Mouse (Mus musculus) intestine, embryonic 15.5 days (tissue): ENCODE results near the gene Pikfyve. TPM values are rescaled to one million over a fixed set of nuclear protein-coding genes. Genes with fewer than 3 reads are reported as not detected.
A peak's percentile ranks its signal among the peaks of the same experiment; 100 is the strongest.

ENCODE experiments used
- ATAC-seq: fragments of 200-750 bp; cut with Nextera tagmentation; 2 replicates; pipeline ENCODE4 v1.8.0; 2017; ENCODE audit warnings: moderate TSS enrichment, moderate library complexity
- H3K27ac ChIP-seq: fragments of 300-500 bp; sonication (generic); 2 replicates; pipeline ENCODE4 v1.5.1; 2015; ENCODE audit warnings: mild to moderate bottlenecking, inconsistent platforms
- H3K27me3 ChIP-seq: fragments of 300-500 bp; sonication (generic); replicated peaks from 2 replicates; pipeline ENCODE4 v1.6.1; 2015; ENCODE audit warnings: inconsistent platforms
- H3K36me3 ChIP-seq: fragments of 300-500 bp; sonication (generic); 2 replicates; pipeline ENCODE4 v1.6.1; 2015; ENCODE audit warnings: inconsistent platforms
- H3K4me1 ChIP-seq: fragments of 300-500 bp; sonication (generic); replicated peaks from 2 replicates; pipeline ENCODE4 v1.6.1; 2015; ENCODE audit warnings: inconsistent platforms
- H3K4me2 ChIP-seq: fragments of 300-500 bp; sonication (generic); replicated peaks from 2 replicates; pipeline ENCODE4 v1.6.1; 2015; ENCODE audit warnings: mild to moderate bottlenecking, inconsistent platforms
- H3K4me3 ChIP-seq: fragments of 300-500 bp; sonication (generic); replicated peaks from 2 replicates; pipeline ENCODE4 v1.5.1; 2015; ENCODE audit warnings: inconsistent platforms
- H3K9ac ChIP-seq: fragments of 300-500 bp; sonication (generic); 2 replicates; pipeline ENCODE4 v1.6.1; 2015; ENCODE audit warnings: inconsistent platforms
- H3K9me3 ChIP-seq: fragments of 300-500 bp; sonication (generic); 2 replicates; pipeline ENCODE4 v1.6.1; 2016; ENCODE audit warnings: inconsistent platforms
- WGBS: fragments of 180-500 bp; shearing (Covaris S2); methylation state at CpG from one replicate; pipeline ENCODE4 v1.1.7; 2015; 5-methylcytosine and 5-hydroxymethylcytosine counted together
- polyA plus RNA-seq: library from polyadenylated mRNA; unstranded; fragments of >200 nt; fragmentation: Nextera tagmentation; extraction: Ambion mirVana; gene quantifications from 2 replicates; pipeline ENCODE4 v1.2.1, GENCODE M21; 2015

Pikfyve gene
- polyA plus RNA-seq, 1 experiment from 2014 or later = 8.3 TPM

DNA sequence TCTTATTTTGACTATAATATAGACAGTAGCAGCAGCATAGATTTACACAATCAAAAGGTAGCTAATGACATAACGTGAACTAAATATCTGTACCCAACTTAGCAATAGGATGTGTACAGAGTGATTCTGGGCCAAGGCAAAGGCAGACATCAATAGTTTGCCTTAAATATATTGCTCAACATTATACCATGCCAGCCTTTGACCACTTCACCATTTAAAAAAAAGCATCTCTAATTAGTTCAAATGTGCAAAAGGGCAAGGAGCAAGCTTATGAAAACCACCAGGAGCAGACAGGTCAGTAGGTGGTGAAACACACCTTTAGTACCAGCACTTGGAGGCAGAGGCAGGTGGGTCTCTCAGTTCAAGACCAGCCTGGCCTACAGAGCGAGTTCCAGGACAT lies 12.8 kb upstream of the Pikfyve start:
- 88% methylated on average over 2 of the region's 2 CpGs for WGBS

DNA sequence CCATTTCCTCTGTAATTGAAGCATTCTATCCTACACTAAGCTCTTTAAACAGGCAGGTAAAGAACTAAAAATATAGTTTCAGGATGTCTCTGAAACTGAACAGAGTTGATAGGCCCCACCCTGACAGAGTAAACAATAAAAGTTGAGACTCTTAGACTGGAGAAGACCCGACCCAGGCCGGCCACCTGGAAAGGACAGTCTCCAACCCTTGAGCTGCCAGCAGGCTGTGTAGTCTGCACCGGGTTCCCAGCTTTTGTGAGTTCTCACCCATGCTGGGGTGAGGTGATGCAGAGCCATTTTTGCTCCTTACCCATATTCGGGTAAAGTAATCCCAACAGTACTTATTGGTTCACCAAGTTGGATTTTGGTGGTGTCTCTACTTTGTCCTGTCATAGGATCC lies 10.3 kb upstream of the Pikfyve start:
- peaks cover under 1% of the 10 kb centered on the region; the same call in 1 of the 2 replicates for H3K36me3 ChIP-seq
- no peak overlapping the region for H3K27ac ChIP-seq
- 0 out of 2 replicates have a peak, but pooled peaks cover 5% of the 10 kb centered on the region for H3K4me1 ChIP-seq
- no peaks in the 10 kb centered on the region for H3K9me3 ChIP-seq
- no peak overlapping the region for H3K9ac ChIP-seq
- 52% methylated on average over 4 of the region's 4 CpGs for WGBS
- no peak overlapping the region for H3K4me3 ChIP-seq
- H3K27me3 ChIP-seq = no peaks in the 10 kb centered on the region
- ATAC-seq = no peak
- H3K4me2 ChIP-seq = peak overlapping the region; percentile 29

More for the DNA sequence above, 12.8 kb upstream of the Pikfyve start:
- Histone ChIP-seq H3K9ac (no peak overlapping the region), H3K36me3 (peaks cover 6% of the 10 kb centered on the region; the same call in 1 of the 2 replicates), H3K9me3 (no peaks in the 10 kb centered on the region), H3K4me2 (no peak overlapping the region), H3K4me1 (0 out of 2 replicates have a peak, but pooled peaks cover 5% of the 10 kb centered on the region), H3K27ac (no peak overlapping the region), H3K4me3 (no peak overlapping the region), H3K27me3 (no peaks in the 10 kb centered on the region)
- no peak for ATAC-seq

DNA sequence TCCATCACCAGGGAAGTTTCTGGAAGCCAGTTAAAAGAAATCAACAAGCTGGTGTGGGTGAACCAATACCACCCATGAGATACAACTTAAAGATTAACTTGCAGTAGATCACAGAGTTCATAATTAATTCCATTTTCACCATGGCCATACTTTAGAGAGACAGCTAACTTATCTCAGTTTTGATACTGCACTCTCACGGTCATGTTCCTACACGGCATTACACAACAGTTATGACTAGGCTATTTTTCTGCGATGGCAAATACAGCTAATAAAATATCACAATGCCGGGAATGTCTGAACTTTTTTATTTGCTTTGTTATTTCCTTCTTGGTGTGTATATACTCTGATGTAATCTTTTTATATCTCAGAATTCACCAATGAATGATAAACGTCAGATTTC lies 9.6 kb upstream of the Pikfyve start:
- H3K4me1 ChIP-seq = 0 out of 2 replicates have a peak, but pooled peaks cover 5% of the 10 kb centered on the region
- H3K9ac ChIP-seq = no peak overlapping the region
- no peak overlapping the region for H3K27ac ChIP-seq
- no peak overlapping the region for H3K4me3 ChIP-seq
- no peak overlapping the region for H3K4me2 ChIP-seq
- no peak for ATAC-seq
- 52% methylated on average over 5 of the region's 5 CpGs for WGBS
- no peaks in the 10 kb centered on the region for H3K9me3 ChIP-seq
- no peaks in the 10 kb centered on the region for H3K27me3 ChIP-seq
- no peaks in the 10 kb centered on the region for H3K36me3 ChIP-seq

DNA sequence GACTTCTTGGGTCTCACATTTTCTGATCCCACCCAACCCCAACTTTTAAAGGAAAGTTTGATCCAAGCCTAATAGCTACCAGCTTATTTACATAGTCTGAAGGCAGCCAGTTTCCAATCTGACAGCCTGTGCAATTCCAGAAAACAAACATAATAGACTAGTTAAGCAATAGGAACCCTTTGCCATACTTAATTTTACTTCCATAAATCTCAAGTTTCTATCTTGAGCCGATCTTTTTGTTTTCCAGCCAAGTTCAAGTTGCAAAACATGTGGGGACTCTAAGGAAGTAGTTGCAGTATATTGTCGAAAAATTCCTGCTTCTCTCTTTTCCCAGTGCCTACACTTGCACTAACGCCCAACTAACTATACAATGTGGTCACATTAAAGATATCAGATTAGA lies 9.0 kb upstream of the Pikfyve start:
- H3K27ac ChIP-seq = peak overlapping the region; percentile 96
- no peak for ATAC-seq
- 0 out of 2 replicates have a peak, but pooled peaks cover 5% of the 10 kb centered on the region for H3K4me1 ChIP-seq
- H3K9ac ChIP-seq = peak overlapping the region; percentile 76; the same call in 1 of the 2 replicates
- 22% methylated on average over 3 of the region's 3 CpGs for WGBS
- H3K9me3 ChIP-seq = no peaks in the 10 kb centered on the region
- no peaks in the 10 kb centered on the region for H3K27me3 ChIP-seq
- H3K4me3 ChIP-seq = peak overlapping the region; percentile 68
- no peaks in the 10 kb centered on the region for H3K36me3 ChIP-seq
- peak overlapping the region; percentile 68 for H3K4me2 ChIP-seq

DNA sequence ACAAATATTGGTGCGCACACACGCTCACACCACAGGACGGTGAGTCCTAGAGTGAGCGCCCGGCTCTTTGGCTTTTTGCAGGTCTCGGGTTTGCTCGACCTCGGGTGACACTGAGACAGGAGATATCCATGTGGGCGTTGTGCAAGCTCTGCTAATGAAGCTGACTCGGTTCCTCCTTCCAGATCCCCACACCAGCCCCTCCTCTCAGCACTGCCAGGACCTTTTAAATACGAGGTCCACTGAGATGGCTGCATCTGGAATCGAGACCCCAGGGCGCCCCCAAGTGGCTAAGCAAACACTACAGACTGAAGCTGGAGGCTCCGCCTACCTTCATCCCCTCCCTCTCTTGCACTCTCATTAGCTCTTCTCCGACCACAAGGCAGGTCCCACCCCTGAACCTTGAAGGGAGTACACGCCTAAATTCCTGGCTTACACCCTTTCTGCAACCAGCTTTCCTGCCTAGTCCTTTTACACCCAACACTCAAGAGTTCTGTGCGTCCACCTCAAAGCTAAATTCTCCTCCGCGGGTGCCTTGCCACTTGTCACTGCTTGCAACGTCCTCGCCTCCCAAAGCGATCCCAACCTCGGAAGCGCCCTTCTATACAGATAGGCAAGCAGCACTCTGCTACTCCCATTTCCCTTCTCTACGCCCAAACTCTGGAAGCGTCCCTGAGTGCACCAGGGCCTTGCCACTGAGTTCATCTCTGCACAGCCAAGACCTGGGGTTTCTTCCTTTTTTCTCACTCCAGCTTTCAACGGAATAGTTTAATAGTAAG lies 8.2 kb upstream of the Pikfyve start:
- Histone ChIP-seq H3K36me3 (no peaks in the 10 kb centered on the region), H3K27me3 (no peaks in the 10 kb centered on the region), H3K9ac (peak overlapping the region; percentile 76), H3K9me3 (no peaks in the 10 kb centered on the region), H3K27ac (peak overlapping the region; percentile 96), H3K4me3 (peak overlapping the region; percentile 68), H3K4me2 (peak overlapping the region; percentile 68), H3K4me1 (0 out of 2 replicates have a peak, but pooled peaks cover 5% of the 10 kb centered on the region)
- ATAC-seq = peak; percentile 89
- WGBS = 2% methylated on average over 27 of the region's 27 CpGs

DNA sequence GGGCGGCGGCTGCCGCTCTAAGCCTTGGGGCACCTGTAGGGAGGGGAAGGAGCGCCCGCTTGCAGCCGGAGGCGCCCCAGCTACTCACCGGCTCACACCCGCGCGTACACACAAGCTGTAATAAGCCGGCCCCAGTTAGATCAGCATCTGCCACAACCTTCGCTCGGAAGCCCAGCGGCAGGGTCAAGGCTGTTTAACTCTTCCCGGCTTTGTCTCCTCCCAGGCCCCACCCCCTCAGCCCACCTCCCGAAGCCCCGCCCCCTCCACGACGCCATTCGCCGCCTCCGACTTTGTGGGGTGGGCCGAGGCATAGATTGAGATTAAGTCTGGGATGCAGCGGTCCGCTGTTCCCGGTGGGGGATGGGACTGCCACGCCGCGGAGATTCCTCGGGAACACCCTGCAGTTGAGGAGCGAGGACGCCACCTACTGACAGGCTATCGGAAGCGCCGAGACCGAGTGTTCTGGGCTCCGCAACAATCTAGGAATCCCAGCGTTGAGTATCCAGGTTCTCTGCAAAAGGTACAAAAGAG lies 7.5 kb upstream of the Pikfyve start:
- Histone ChIP-seq H3K36me3 (no peaks in the 10 kb centered on the region), H3K4me3 (peak overlapping the region; percentile 68), H3K4me1 (0 out of 2 replicates have a peak, but pooled peaks cover 5% of the 10 kb centered on the region), H3K9me3 (no peaks in the 10 kb centered on the region), H3K9ac (peak overlapping the region; percentile 76), H3K27ac (peak overlapping the region; percentile 96), H3K27me3 (no peaks in the 10 kb centered on the region), H3K4me2 (peak overlapping the region; percentile 68)
- under 1% methylated on average over 39 of the region's 39 CpGs for WGBS
- peak; percentile 90 for ATAC-seq

DNA sequence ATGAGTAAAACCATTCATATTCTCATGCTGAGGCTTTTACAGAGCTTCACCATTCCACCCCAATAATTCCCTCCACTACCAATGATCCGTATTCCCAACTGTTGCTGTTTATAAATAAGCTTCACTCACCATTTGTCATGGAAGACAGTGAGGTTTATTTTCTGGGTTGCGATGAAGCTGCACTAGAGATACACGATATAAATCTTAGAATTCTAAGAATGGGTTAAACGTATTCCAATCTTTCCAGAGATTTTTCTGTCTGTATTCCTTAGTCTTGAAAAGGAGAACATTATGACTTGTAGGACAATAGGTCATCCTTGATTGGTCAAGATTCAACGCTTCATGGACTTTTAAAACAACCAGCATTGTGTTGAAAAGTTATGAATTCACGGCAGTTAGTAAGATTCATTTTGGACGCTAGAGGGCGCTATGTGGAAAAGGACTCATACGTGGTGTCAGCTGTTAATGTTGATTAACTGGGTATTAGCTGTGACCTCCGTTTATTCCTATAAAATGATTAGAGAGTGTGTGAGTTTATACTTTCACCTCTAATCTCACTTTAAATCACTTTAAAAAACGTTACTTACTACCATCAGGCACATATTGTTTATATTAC lies 6.7 kb upstream of the Pikfyve start:
- Histone ChIP-seq H3K4me1 (0 out of 2 replicates have a peak, but pooled peaks cover 5% of the 10 kb centered on the region), H3K4me2 (peak overlapping the region; percentile 68), H3K36me3 (no peaks in the 10 kb centered on the region), H3K27ac (peak overlapping the region; percentile 96; the same call in 1 of the 2 replicates), H3K27me3 (no peaks in the 10 kb centered on the region), H3K9me3 (no peaks in the 10 kb centered on the region), H3K4me3 (peak overlapping the region; percentile 68), H3K9ac (peak overlapping the region; percentile 57)
- 2% methylated on average over 11 of the region's 11 CpGs for WGBS
- ATAC-seq = no peak

DNA sequence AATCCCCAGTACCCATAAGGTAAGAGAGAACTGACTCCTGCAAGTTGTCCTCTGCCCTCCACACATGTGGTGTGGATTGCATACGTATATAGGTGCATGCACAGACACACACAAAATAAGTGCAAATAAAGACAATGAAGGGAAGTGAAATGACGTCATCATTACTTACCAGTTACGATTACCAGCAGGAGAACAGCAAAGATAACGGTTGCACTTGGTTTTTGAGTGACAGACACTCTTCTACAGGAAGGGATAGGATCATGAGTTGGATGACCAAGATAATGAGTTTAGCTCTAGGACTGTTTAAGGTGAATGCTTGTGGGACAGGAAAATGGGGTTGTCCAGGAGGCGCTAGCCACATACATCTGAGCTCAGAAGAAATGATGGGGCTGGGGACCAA lies 5.0 kb upstream of the Pikfyve start:
- H3K4me2 ChIP-seq = no peak overlapping the region
- ATAC-seq = no peak
- 79% methylated on average over 5 of the region's 5 CpGs for WGBS
- H3K9me3 ChIP-seq = no peaks in the 10 kb centered on the region
- no peak overlapping the region for H3K4me3 ChIP-seq
- H3K27me3 ChIP-seq = no peaks in the 10 kb centered on the region
- H3K36me3 ChIP-seq = no peaks in the 10 kb centered on the region
- no peak overlapping the region for H3K9ac ChIP-seq
- H3K4me1 ChIP-seq = no peaks in the 10 kb centered on the region
- no peak overlapping the region for H3K27ac ChIP-seq

DNA sequence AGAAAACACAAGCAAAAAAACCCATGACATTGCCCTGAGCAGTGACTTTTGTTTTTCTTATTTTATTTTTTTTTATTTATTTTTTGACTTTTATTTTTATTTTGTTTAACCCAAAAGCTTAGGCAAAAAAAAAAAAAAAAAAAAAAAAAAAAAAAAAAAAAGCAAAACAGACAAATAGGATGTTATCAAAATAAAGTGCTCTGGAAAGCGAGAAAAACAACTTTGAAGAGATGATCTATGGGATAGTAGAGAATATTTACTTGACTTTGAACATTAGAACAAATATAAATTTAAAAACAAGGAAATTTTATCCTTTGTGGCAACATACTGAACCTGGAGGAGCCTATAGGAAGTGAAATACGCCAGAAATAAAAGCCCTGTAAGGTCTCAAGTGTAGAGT lies 2.5 kb upstream of the Pikfyve start:
- Histone ChIP-seq H3K27ac (no peak overlapping the region), H3K9me3 (no peaks in the 10 kb centered on the region), H3K27me3 (no peaks in the 10 kb centered on the region), H3K36me3 (no peaks in the 10 kb centered on the region), H3K9ac (no peak overlapping the region), H3K4me1 (peaks cover 4% of the 10 kb centered on the region; the same call in 1 of the 2 replicates), H3K4me2 (no peak overlapping the region), H3K4me3 (no peak overlapping the region)
- no peak for ATAC-seq
- 87% methylated on average over 2 of the region's 2 CpGs for WGBS

DNA sequence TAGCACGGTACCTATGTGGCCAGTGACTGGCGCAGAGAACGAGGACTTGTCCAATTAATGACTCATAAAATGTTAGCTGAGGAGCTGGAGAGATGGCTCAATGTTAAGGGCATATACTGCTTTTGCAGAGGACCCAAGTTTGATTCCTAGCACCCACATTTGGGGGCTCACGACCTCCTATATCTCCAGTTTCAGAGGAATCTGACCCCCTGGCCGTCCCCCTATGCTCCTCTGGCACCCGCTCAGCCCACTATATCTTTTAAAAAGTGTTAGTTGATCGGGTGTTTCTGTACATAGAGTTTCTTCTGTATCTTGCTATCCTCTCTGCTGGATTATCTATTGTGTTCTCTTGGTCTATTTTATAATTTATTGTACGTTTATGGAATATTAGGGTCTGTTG lies 1.5 kb upstream of the Pikfyve start:
- H3K4me3 ChIP-seq = no peak overlapping the region
- ATAC-seq = no peak
- no peaks in the 10 kb centered on the region for H3K9me3 ChIP-seq
- WGBS = 84% methylated on average over 8 of the region's 8 CpGs
- H3K4me1 ChIP-seq = peaks cover 4% of the 10 kb centered on the region; the same call in 1 of the 2 replicates
- no peak overlapping the region for H3K9ac ChIP-seq
- H3K27me3 ChIP-seq = no peaks in the 10 kb centered on the region
- H3K4me2 ChIP-seq = no peak overlapping the region
- no peaks in the 10 kb centered on the region for H3K36me3 ChIP-seq
- no peak overlapping the region for H3K27ac ChIP-seq

DNA sequence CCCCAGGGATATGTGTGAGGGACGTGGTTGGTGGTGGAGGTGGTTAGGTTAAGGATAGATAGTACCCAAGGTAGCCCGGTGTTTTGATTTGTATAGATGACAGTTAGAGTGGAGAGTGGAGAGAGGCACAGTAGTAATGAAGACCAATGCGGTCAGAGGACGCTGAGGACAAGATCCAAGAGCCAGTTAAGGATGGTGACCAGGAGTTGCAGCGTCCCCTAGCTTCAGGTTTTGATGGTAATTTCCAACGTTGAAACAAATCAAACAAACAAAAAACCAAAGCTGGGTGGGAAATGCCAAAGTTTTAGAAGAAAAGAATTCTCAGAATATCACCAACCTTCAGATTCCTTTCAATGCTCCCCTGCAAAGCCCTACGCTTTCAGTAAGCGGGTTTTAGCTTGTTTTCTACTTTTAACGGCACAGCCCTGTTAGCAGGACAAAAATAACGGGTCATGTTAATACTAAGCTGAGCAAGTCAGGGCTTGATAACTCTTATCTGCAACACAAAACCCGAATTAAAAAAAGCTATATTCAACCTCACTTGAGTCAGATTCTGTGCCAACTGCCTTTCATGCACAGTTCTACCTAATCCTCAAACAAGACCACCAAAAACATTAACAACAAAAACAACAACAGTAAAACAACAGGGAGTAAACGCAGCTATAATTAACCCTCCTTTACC lies 818 bp upstream of the Pikfyve start:
- Histone ChIP-seq H3K27ac (no peak overlapping the region), H3K4me2 (peak overlapping the region; percentile 76), H3K36me3 (no peaks in the 10 kb centered on the region), H3K4me3 (peak overlapping the region; percentile 87), H3K9ac (peak overlapping the region; percentile 38), H3K4me1 (peaks cover 4% of the 10 kb centered on the region; the same call in 1 of the 2 replicates), H3K27me3 (no peaks in the 10 kb centered on the region), H3K9me3 (no peaks in the 10 kb centered on the region)
- WGBS = 27% methylated on average over 12 of the region's 12 CpGs
- no peak for ATAC-seq

DNA sequence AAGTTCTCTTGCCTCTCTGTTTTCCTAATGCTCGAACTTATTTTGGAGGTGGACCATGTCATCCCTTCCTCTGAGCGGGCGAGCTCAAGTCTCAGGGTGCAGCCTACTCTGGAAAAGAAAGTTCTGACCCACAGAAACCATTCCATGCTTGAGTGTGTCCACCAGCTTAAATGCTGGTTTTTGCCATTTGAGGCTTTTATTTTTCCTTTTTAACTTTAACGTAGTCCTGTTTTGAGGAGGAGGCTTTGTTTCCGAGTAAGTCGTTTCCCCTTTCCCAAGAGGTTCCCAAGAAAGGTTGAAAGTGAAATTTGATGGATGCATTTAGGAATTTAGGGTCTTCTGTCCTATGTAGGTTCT lies 569 bp downstream of the Pikfyve start:
- Histone ChIP-seq H3K9ac (peak overlapping the region; percentile 93), H3K4me1 (peaks cover 4% of the 10 kb centered on the region; the same call in 1 of the 2 replicates), H3K4me2 (peak overlapping the region; percentile 76), H3K9me3 (no peaks in the 10 kb centered on the region), H3K4me3 (peak overlapping the region; percentile 87), H3K27me3 (no peaks in the 10 kb centered on the region), H3K36me3 (no peaks in the 10 kb centered on the region), H3K27ac (peak overlapping the region; percentile 88; the same call in 1 of the 2 replicates)
- under 1% methylated on average over 6 of the region's 6 CpGs for WGBS
- no peak for ATAC-seq
